7 mouse cellular contexts compared by ENCODE assay signal in the genomic region with DNA sequence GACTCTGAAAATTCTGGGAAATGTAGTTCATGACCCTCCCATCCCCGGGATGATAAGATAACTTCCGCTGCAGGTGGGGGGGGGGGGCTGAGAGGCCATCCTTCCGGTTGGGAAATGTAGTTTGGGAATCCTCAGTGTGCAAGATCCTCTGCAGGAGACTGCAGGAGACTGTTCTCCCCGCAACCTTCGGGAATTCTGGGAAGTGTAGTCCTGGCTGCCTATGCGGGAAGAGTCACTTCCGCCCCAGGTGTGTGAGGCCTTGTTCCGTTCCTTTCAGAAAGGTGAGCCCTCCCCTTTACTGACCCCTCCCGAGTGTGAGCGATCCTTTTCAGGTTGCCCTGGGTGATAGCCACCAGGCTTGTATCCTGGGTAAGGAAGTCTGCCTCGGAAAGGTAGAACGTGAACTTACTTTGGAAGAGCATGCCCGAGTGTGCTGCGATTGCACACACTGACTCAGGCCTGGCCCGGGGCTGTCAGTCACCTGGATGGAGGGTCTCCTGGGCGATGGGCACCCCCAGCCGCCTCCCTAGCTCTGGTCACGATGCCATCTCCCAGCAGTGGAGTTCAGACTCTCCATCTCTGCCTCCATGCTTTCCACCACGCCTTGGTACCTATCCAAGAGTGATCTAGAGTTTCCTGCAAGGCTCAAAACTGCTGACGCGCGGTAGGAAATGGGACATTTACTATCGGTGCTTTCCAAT. TPM values are rescaled to one million over a fixed set of nuclear protein-coding genes. Genes with fewer than 3 reads are reported as not detected.
DNase-seq lines count a peak whose midpoint lies in the region; ATAC-seq and TF ChIP-seq lines count a peak whose summit lies in the region.

A gene (plus strand): TSS at position 159 of the 701 bp plus-strand sequence.

- H3K4me3 ChIP-seq in embryonic facial prominence, embryonic 12.5 days, result peak within 1 kb of the TSS; percentile 65
- peak within 1 kb of the TSS; percentile 62 for H3K4me3 ChIP-seq in midbrain, embryonic 10.5 days
- H3K4me3 ChIP-seq in small intestine, adult 2 months (ENCODE audit: low read depth, low read length), result peak within 1 kb of the TSS; percentile 74

- H3K4me1 ChIP-seq in embryonic facial prominence, embryonic 12.5 days, result peaks cover 3% of the 10 kb centered on the region
- peaks cover 9% of the 10 kb centered on the region for H3K4me1 ChIP-seq in midbrain, embryonic 10.5 days
- H3K4me1 ChIP-seq in small intestine, adult 2 months (ENCODE audit: control insufficient read depth, insufficient read depth, insufficient read length, low read length), result peaks cover 2% of the 10 kb centered on the region; the same call in 1 of the 2 replicates

- whole genome bisulfite sequencing in embryonic facial prominence, embryonic 12.5 days, result under 1% methylated on average over 23 of the region's 23 CpGs
- WGBS in midbrain, embryonic 10.5 days, result 1% methylated on average over 23 of the region's 23 CpGs
- 5% methylated on average over 23 of the region's 23 CpGs for WGBS in small intestine, adult 2 months

- intact Hi-C loops in left cerebral cortex, postnatal 36 days (cut with DNase I), result loop anchor here (1.0 to 2.0 kb wide), 2 partner anchors 22 to 31 kb away; a partner anchor contains a TSS

- H3K36me3 ChIP-seq in embryonic facial prominence, embryonic 12.5 days, result peaks cover 19% of the 10 kb centered on the region
- H3K36me3 ChIP-seq in midbrain, embryonic 10.5 days, result peaks cover 25% of the 10 kb centered on the region
- H3K36me3 ChIP-seq in small intestine, adult 2 months (ENCODE audit: control insufficient read depth, insufficient read depth, low read length), result no peaks in the 10 kb centered on the region

- peaks cover 14% of the 10 kb centered on the region for H3K9me3 ChIP-seq in embryonic facial prominence, embryonic 12.5 days
- peaks cover 28% of the 10 kb centered on the region for H3K9me3 ChIP-seq in midbrain, embryonic 10.5 days (replicated peaks)

- ATAC-seq in embryonic facial prominence, embryonic 12.5 days (ENCODE audit: insufficient number of reproducible peaks, insufficient read depth, low FRiP score, low TSS enrichment), result peak; percentile 97

- peak within 1 kb of the TSS; percentile 73; the same call in 1 of the 2 replicates for H3K27ac ChIP-seq in embryonic facial prominence, embryonic 12.5 days
- H3K27ac ChIP-seq in midbrain, embryonic 10.5 days (replicated peaks), result peak within 1 kb of the TSS; percentile 75
- peak within 1 kb of the TSS; percentile 91 for H3K27ac ChIP-seq in small intestine, adult 2 months (ENCODE audit: insufficient read depth, low read depth, low read length)

- DNase-seq in adrenal gland, postnatal 4 days (ENCODE audit: low spot score in 2 of 2), result peak; percentile 18 to 48
- peak; percentile 98 for DNase-seq in heart, adult 11 months
- DNase-seq in kidney, adult 18-20 months, result peak; percentile 83
- peak; percentile 81 to 85 for DNase-seq in left cerebral cortex, postnatal 36 days (ENCODE audit: low spot score in 2 of 2)
- peak; percentile 90 for DNase-seq in midbrain, embryonic 10.5 days (ENCODE audit: low spot score)

- peak within 1 kb of the TSS; percentile 59 for H3K9ac ChIP-seq in embryonic facial prominence, embryonic 12.5 days

- 0 out of 2 replicates have a peak, but pooled peaks have one; percentile 21 for TF ChIP-seq POLR2A in small intestine, adult 2 months (IDR thresholded peaks at IDR 0.05; ENCODE audit: low read depth, low read length)

- peak within 1 kb of the TSS; percentile 65 for H3K4me2 ChIP-seq in embryonic facial prominence, embryonic 12.5 days (replicated peaks)

- TF ChIP-seq CTCF in small intestine, adult 2 months (IDR thresholded peaks at IDR 0.05; ENCODE audit: extremely low read depth, insufficient read length, insufficient replicate concordance, low read depth, low read length), result no peak

- H3K27me3 ChIP-seq in embryonic facial prominence, embryonic 12.5 days, result no peaks in the 10 kb centered on the region
- no peaks in the 10 kb centered on the region for H3K27me3 ChIP-seq in midbrain, embryonic 10.5 days (ENCODE audit: low read depth, poor library complexity, severe bottlenecking)
- no peaks in the 10 kb centered on the region for H3K27me3 ChIP-seq in small intestine, adult 2 months (ENCODE audit: control insufficient read depth, insufficient read depth, low read length)

RNA-seq across cellular contexts. Expression of the gene that starts here (rescaled TPM):
- total RNA-seq in adrenal gland, postnatal 4 days (2021), result 1 to 10 TPM; 6.0 TPM
- 9.1 and 9.8 TPM in 2 replicates for polyA plus RNA-seq in embryonic facial prominence, embryonic 12.5 days (2016; fragmentation: Nextera tagmentation; extraction: Ambion mirVana)
- total RNA-seq in left cerebral cortex, postnatal 36 days (2021), result 10 to 100 TPM in 1 of 2 experiments, 1 to 10 TPM in 1; 8.9 to 13.0 TPM
- polyA plus RNA-seq in midbrain, embryonic 10.5 days (2016; fragmentation: Nextera tagmentation; extraction: Ambion mirVana), result 3.9 and 6.1 TPM in 2 replicates
- 0.36 and 0.60 TPM in 2 replicates for polyA plus RNA-seq in small intestine, adult 2 months (2012; rRNA removed)

Comparison
In these comparisons a context has a peak if more than half of its experiments do, and no peak if none do; other contexts are left out.
1. Peak in every context shown above with its lines: DNase-seq, ATAC-seq, H3K4me3 ChIP-seq and H3K27ac ChIP-seq.
2. DNase-seq: peak in every context shown above with its lines; median percentile 98 in heart, adult 11 months; 90 in midbrain, embryonic 10.5 days; 83 in kidney, adult 18-20 months; 83 in left cerebral cortex, postnatal 36 days; 33 in adrenal gland, postnatal 4 days.